Mouse (Mus musculus) heart, postnatal 0 days (tissue): ENCODE measurements around the gene Pou6f2.

Source experiments
- CTCF ChIP-seq: IDR thresholded peaks from 2 replicates; pipeline ENCODE4 v1.5.1; 2016; ENCODE audit warnings: antibody characterized with exemption, control low read depth, low read depth
- EP300 ChIP-seq: IDR thresholded peaks from 2 replicates; pipeline ENCODE4 v1.6.1; 2016; ENCODE audit warnings: antibody characterized with exemption, low read depth

GRCm38 (mm10) chr13:18293438-18293837, 104.0 kb downstream of the Pou6f2 start:
- no peak for TF ChIP-seq CTCF
- TF ChIP-seq EP300, result no peak
